Mouse (Mus musculus) heart, embryonic 13.5 days (tissue): Measurements from ENCODE around the gene Trpm5. TPM values are rescaled to one million over a fixed set of nuclear protein-coding genes. Genes with fewer than 3 reads are reported as not detected.

Experiments
- ATAC-seq: fragments of 200-750 bp; cut with Nextera tagmentation; 2 replicates; pipeline ENCODE4 v1.8.0; 2017; ENCODE audit warnings: moderate TSS enrichment; ENCODE audit not compliant: insufficient number of reproducible peaks, low FRiP score, low TSS enrichment; ENCODE audit errors: extremely low read depth
- H3K27ac ChIP-seq: fragments of 300-500 bp; sonication (generic); replicated peaks from 2 replicates; pipeline ENCODE4 v1.5.1; 2015; ENCODE audit warnings: moderate library complexity, mild to moderate bottlenecking, inconsistent platforms
- H3K27me3 ChIP-seq: fragments of 300-500 bp; sonication (generic); replicated peaks from 2 replicates; pipeline ENCODE4 v1.6.1; 2015; ENCODE audit warnings: mild to moderate bottlenecking, inconsistent platforms
- H3K36me3 ChIP-seq: fragments of 300-500 bp; sonication (generic); 2 replicates; pipeline ENCODE4 v1.6.1; 2015; ENCODE audit warnings: mild to moderate bottlenecking, inconsistent platforms
- H3K4me1 ChIP-seq: fragments of 300-500 bp; sonication (generic); 2 replicates; pipeline ENCODE4 v1.6.1; 2015; ENCODE audit warnings: inconsistent platforms
- H3K4me2 ChIP-seq: fragments of 300-500 bp; sonication (generic); 2 replicates; pipeline ENCODE4 v1.6.1; 2015; ENCODE audit warnings: inconsistent platforms, mild to moderate bottlenecking, moderate library complexity
- H3K4me3 ChIP-seq: fragments of 300-500 bp; sonication (generic); 2 replicates; pipeline ENCODE4 v1.5.1; 2015; ENCODE audit warnings: moderate library complexity, mild to moderate bottlenecking, inconsistent platforms
- H3K9ac ChIP-seq: fragments of 300-500 bp; sonication (generic); 2 replicates; pipeline ENCODE4 v1.6.1; 2015; ENCODE audit warnings: inconsistent platforms, mild to moderate bottlenecking, moderate library complexity
- H3K9me3 ChIP-seq: fragments of 300-500 bp; sonication (generic); 2 replicates; pipeline ENCODE4 v1.6.1; 2016; ENCODE audit warnings: inconsistent platforms
- WGBS: fragments of 180-500 bp; shearing (Covaris S2); methylation state at CpG from one replicate; pipeline ENCODE4 v1.1.7; 2015; ENCODE audit warnings: mixed read lengths; 5-methylcytosine and 5-hydroxymethylcytosine counted together
- polyA plus RNA-seq: library from polyadenylated mRNA; unstranded; fragments of >200 nt; fragmentation: Nextera tagmentation; extraction: Ambion mirVana; gene quantifications from 2 replicates; pipeline ENCODE4 v1.2.1, GENCODE M21; 2015

The Trpm5 gene
- polyA plus RNA-seq, 1 experiment from 2014 or later = 4.4 TPM

DNA sequence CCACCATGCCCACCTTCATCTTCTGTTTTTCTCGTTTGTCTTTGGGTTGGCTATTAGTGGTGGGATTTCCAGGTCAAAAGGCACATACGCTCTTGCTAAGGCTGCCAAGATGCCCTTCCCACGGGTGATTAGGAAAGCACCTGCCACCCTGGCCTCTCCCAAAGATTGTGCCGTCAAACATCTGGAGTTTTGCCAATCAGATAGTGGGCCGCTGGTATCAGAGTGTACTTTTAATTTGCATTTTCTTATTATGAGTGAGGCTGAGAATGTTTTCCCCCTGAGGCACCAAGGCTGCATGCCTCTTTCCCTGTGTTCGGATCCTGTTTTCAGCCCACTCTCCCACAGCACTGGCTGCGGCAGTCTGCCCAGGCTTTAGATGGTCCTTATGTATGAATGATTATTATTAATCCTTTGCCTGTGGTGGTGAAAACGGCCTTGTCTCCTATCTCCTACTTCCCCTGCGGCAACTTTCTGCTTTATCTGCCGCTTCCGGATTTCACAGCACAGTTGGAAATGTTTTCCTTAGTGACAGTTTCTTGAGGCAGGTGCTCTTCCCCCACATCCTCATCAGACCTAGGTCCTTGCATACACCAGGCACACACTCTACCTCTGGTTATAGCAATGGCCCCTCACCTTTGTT, 10.9 kb upstream of the Trpm5 start:
- Histone ChIP-seq H3K36me3 (no peaks in the 10 kb centered on the region), H3K4me3 (no peak overlapping the region), H3K9ac (no peak overlapping the region), H3K4me2 (no peak overlapping the region), H3K27ac (no peak overlapping the region), H3K4me1 (peaks cover 44% of the 10 kb centered on the region), H3K9me3 (0 out of 2 replicates have a peak, but pooled peaks cover 3% of the 10 kb centered on the region), H3K27me3 (peaks cover 79% of the 10 kb centered on the region)
- 52% methylated on average over 11 of the region's 11 CpGs for WGBS
- no peak for ATAC-seq

DNA sequence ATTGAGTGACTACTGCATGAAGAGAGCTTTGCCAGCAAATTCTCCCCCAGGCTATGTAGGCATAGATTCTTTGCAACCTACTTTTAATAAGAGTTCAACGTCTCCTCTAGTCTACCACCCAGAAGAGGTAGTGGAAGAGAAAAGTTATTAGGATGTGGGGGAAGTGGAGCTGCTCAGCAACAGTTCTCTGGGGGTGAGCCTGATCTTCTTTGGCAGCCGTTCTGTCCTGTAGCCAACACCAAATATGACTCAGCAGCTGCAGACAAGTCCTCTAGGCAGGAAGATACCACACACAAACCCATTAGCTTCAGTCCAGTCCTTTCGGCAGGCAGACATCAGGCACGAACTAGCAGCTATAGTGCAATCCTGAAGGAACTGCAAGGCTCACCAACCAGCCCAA, 6.3 kb upstream of the Trpm5 start:
- 56% methylated on average over 4 of the region's 4 CpGs for WGBS
- no peak overlapping the region for H3K9ac ChIP-seq
- no peak overlapping the region for H3K27ac ChIP-seq
- no peak overlapping the region for H3K4me3 ChIP-seq
- no peak for ATAC-seq
- H3K4me2 ChIP-seq = no peak overlapping the region
- H3K4me1 ChIP-seq = 0 out of 2 replicates have a peak, but pooled peaks cover 3% of the 10 kb centered on the region
- no peaks in the 10 kb centered on the region for H3K36me3 ChIP-seq
- H3K9me3 ChIP-seq = 0 out of 2 replicates have a peak, but pooled peaks cover 3% of the 10 kb centered on the region
- peaks cover 67% of the 10 kb centered on the region for H3K27me3 ChIP-seq

DNA sequence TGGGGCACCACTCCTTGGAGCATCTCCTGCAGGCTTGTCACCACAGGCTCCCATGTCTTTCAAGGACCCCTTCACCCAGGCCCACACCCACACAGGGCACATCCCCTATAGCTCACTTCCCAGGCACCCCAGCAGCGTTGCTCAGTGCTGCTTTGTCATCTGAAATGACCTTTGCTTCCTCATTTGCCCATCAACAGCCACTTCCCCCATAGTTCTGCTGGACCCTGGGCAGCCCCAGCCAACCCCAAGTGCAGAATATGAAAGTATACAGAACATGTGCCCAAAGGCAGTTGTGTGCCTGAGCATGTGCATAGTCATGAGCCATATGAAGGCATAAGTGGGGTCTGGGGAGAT, 1.1 kb upstream of the Trpm5 start:
- Histone ChIP-seq H3K36me3 (no peaks in the 10 kb centered on the region), H3K4me3 (no peak overlapping the region), H3K27ac (no peak overlapping the region), H3K9me3 (no peaks in the 10 kb centered on the region), H3K27me3 (peaks cover 43% of the 10 kb centered on the region), H3K4me1 (peaks cover 7% of the 10 kb centered on the region; the same call in 1 of the 2 replicates), H3K9ac (no peak overlapping the region), H3K4me2 (no peak overlapping the region)
- WGBS = 48% methylated on average over 1 of the region's 1 CpGs
- ATAC-seq = no peak

DNA sequence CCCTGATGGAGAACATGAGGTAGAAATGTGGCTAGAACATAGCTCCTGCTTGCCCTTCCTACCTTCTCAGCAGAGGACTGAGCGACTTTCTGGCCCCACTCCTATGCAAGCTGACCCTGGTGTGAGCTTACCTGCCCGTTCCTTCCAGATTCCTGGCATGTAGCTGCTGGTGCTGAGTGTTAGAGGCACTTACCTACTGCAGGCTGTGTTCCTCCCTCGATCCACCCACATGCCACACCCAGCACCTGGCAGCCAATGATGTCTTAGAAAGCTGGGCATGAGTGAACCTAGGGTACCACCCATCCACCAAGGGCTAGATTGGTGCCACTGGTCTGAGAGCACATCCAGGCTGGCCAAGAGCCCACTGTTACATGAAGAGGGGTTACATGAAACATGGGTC, 595 bp downstream of the Trpm5 start:
- H3K27ac ChIP-seq = no peak overlapping the region
- peaks cover 7% of the 10 kb centered on the region; the same call in 1 of the 2 replicates for H3K4me1 ChIP-seq
- H3K4me2 ChIP-seq = no peak overlapping the region
- H3K36me3 ChIP-seq = no peaks in the 10 kb centered on the region
- 63% methylated on average over 3 of the region's 3 CpGs for WGBS
- H3K9ac ChIP-seq = no peak overlapping the region
- ATAC-seq = no peak
- H3K4me3 ChIP-seq = no peak overlapping the region
- peaks cover 50% of the 10 kb centered on the region for H3K27me3 ChIP-seq
- no peaks in the 10 kb centered on the region for H3K9me3 ChIP-seq

DNA sequence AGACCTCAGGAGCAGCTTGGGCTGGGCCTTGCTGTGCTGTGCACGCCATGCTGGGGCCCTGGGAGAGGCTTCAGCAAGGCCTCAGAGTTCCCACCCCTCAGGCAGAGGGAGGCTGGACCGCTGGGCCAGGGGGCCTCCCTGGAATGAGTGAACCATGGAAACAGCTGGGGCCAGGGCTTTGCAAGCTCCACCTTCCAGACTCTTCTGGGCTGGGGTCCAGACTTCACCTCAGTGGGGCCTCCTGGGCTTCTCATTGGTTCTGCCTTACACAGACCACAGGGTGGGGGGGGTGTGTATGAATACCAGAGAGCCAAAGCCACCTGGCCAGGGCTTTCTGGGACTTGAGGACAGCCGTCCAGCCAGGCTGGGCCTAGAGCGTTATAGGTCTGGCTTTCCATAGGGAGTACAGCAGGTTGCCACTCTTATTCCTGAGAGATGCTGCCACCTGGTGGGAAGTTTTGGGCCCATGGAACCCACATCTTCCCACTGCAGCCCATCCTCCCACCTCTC, 7.3 kb downstream of the Trpm5 start:
- Histone ChIP-seq H3K9ac (peak overlapping the region; percentile 78), H3K27me3 (peaks cover 37% of the 10 kb centered on the region), H3K4me1 (peaks cover 19% of the 10 kb centered on the region), H3K4me2 (peak overlapping the region; percentile 57), H3K27ac (peak overlapping the region; percentile 83), H3K9me3 (no peaks in the 10 kb centered on the region), H3K36me3 (no peaks in the 10 kb centered on the region), H3K4me3 (peak overlapping the region; percentile 26)
- peak; percentile 66 for ATAC-seq
- 26% methylated on average over 4 of the region's 4 CpGs for WGBS

DNA sequence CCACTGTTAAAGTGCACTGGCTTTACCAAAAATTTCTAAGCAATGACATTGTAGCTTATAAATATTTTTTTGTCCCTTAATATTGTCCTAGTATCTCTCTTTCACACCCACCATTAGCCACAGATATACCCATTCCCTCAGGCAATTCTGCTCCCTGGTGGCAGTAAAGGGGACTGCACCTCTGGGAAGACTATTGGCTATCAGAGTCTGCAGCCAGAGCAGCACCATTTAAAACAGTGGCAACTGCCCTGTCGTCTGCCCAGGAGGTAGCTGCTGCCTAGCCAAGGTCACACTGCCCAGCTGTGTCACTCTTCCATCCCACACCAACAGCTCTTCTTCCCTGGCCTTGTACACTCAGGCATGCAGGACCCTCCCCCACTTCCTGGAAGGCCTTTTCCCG, 8.1 kb downstream of the Trpm5 start:
- ATAC-seq = no peak
- H3K27me3 ChIP-seq = peaks cover 40% of the 10 kb centered on the region
- H3K36me3 ChIP-seq = no peaks in the 10 kb centered on the region
- H3K27ac ChIP-seq = peak overlapping the region; percentile 83
- H3K4me2 ChIP-seq = peak overlapping the region; percentile 57
- H3K4me1 ChIP-seq = peaks cover 19% of the 10 kb centered on the region
- peak overlapping the region; percentile 26 for H3K4me3 ChIP-seq
- WGBS = 53% methylated on average over 2 of the region's 2 CpGs
- H3K9ac ChIP-seq = peak overlapping the region; percentile 78
- no peaks in the 10 kb centered on the region for H3K9me3 ChIP-seq

DNA sequence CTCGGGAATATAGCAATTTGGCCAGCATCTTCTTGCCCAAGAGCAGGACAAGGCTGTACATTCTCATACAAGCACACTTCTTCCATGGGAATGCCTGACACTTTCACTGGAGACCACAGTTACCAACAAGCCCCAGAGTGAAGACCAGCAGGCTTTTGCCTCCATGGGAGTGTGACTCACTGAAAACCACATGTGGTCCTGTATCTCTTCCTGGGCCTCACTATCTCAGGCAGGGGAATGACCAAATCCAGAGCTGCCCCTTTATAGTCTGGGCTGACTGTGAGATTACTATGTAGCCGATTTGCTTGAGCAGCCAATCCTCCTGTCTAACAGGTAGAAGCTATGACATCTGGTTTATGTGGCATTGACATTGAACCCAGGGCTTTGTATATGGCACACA, 10.7 kb downstream of the Trpm5 start:
- no peak overlapping the region for H3K27ac ChIP-seq
- H3K4me3 ChIP-seq = no peak overlapping the region
- ATAC-seq = no peak
- H3K4me2 ChIP-seq = no peak overlapping the region
- peaks cover 19% of the 10 kb centered on the region for H3K4me1 ChIP-seq
- H3K9me3 ChIP-seq = no peaks in the 10 kb centered on the region
- H3K36me3 ChIP-seq = no peaks in the 10 kb centered on the region
- H3K27me3 ChIP-seq = peaks cover 25% of the 10 kb centered on the region
- 54% methylated on average over 2 of the region's 2 CpGs for WGBS
- no peak overlapping the region for H3K9ac ChIP-seq

DNA sequence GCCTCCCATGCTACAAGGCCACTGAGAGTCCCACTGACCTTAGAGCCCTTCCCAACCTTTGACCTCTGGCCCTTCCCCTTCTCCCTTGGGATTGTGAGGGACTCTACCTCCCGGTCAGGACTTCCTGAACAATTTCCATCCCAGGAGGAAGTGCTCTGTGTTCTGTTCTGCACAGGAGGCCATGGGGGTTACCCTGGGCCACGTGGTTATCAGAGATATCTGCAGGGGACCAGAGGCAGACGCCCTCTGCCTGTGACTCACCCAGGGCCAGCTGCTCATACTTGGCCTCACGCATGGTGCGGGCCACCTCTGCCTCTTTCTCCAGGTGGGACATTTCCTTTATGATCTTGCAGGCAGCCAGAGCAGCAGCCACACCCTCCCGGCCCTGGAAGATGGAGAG, 12.4 kb downstream of the Trpm5 start:
- Histone ChIP-seq H3K9ac (no peak overlapping the region), H3K27ac (no peak overlapping the region), H3K4me1 (peaks cover 12% of the 10 kb centered on the region), H3K4me2 (no peak overlapping the region), H3K9me3 (no peaks in the 10 kb centered on the region), H3K27me3 (peaks cover 22% of the 10 kb centered on the region), H3K4me3 (no peak overlapping the region), H3K36me3 (no peaks in the 10 kb centered on the region)
- 57% methylated on average over 6 of the region's 6 CpGs for WGBS
- ATAC-seq = no peak

DNA sequence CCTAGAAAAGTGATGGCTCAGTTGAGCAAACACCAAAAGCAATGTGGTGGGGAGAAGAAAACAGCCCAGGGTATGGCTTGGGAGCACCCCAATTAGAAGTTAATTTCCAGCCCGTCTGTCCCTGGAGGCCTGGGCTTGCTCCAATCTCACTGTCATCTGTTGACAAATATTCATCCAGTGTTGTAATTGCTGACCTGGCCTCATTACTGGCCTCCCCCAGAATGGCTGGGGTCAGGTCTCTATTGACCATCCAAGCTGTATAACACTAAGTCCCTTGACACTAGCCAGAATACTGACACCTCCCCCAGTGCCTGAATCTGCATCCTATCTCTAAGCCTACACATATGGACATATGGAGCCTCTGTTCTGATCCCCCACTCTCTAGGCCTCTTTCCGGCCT, 17.1 kb downstream of the Trpm5 start:
- Histone ChIP-seq H3K27me3 (peaks cover 11% of the 10 kb centered on the region; the same call in 1 of the 2 replicates), H3K9me3 (no peaks in the 10 kb centered on the region), H3K4me3 (no peak overlapping the region), H3K4me1 (no peaks in the 10 kb centered on the region), H3K27ac (no peak overlapping the region), H3K36me3 (no peaks in the 10 kb centered on the region), H3K9ac (no peak overlapping the region), H3K4me2 (no peak overlapping the region)
- ATAC-seq = no peak
- WGBS = 76% methylated on average over 2 of the region's 2 CpGs

DNA sequence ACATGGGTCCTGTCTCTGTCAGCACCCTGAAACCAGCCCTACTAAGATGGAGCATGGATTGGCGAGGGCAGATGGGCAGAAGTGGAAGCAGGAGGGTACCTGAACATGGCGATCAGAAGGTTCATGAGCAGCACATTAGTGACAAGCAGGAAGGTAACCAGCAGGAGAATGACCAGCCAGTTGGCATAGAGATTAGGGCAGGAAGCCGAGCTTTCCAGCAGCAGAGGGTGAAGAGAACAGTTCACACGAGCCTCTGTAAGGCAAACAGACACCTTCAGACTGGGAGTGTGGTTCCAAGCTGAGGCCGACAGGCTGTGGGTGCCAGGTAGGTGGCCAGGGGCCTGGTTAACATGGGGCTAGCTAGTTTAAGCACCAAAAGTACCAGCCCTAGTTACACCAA, 19.0 kb downstream of the Trpm5 start:
- H3K4me3 ChIP-seq = no peak overlapping the region
- H3K4me2 ChIP-seq = no peak overlapping the region
- WGBS = 60% methylated on average over 5 of the region's 5 CpGs
- no peak for ATAC-seq
- peaks cover 12% of the 10 kb centered on the region; the same call in 1 of the 2 replicates for H3K36me3 ChIP-seq
- H3K27ac ChIP-seq = no peak overlapping the region
- peaks cover 7% of the 10 kb centered on the region for H3K4me1 ChIP-seq
- no peaks in the 10 kb centered on the region for H3K9me3 ChIP-seq
- no peak overlapping the region for H3K9ac ChIP-seq
- H3K27me3 ChIP-seq = peaks cover 6% of the 10 kb centered on the region; the same call in 1 of the 2 replicates

DNA sequence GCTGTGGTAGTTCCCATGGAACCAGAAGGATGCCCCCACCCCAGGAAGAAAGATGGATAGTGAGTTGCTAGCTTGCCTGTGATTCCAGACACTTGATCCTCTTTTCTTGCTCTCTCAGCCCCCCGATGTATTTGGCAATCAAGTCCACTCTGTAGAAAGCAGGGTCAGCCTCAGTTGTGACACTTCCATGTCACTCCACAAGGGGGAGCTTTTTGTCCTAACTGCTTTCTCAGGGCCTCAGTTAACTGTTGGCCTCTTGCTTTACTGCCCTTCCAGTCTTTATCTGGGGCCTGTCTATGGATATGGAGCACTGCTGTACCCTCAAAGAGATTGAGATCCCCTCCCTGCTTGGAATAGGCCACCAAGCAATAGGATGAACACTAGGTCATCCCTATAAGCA, 21.4 kb downstream of the Trpm5 start:
- 60% methylated on average over 1 of the region's 1 CpGs for WGBS
- Histone ChIP-seq H3K4me1 (peaks cover 21% of the 10 kb centered on the region), H3K27ac (no peak overlapping the region), H3K4me2 (no peak overlapping the region), H3K9me3 (no peaks in the 10 kb centered on the region), H3K9ac (no peak overlapping the region), H3K4me3 (no peak overlapping the region), H3K36me3 (peaks cover 17% of the 10 kb centered on the region), H3K27me3 (no peaks in the 10 kb centered on the region)
- no peak for ATAC-seq

DNA sequence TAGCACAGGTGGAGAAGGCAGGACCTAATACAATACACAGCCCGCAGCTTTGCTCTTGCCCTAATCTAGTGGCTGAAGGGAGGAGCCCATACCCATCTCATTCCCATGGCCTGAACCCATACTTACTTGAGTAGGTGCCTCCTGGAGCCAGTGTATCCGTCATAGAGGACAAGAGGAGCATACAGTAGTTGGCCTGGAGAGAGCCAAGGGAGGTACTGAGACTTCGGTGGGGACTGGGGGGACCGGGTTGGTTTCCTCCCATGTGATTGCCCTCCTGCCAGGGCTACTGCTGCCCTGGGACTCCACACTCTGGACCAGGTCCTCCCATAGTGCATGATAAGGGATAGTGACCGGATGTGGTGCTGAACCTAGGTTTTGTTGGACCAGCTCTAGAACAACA, 21.8 kb downstream of the Trpm5 start:
- Histone ChIP-seq H3K4me2 (no peak overlapping the region), H3K9me3 (no peaks in the 10 kb centered on the region), H3K27ac (no peak overlapping the region), H3K36me3 (peaks cover 22% of the 10 kb centered on the region), H3K4me3 (no peak overlapping the region), H3K27me3 (no peaks in the 10 kb centered on the region), H3K9ac (no peak overlapping the region), H3K4me1 (peaks cover 26% of the 10 kb centered on the region)
- 76% methylated on average over 5 of the region's 5 CpGs for WGBS
- ATAC-seq = no peak
